ENCODE assay signal across 11 mouse cellular contexts in the genomic region with DNA sequence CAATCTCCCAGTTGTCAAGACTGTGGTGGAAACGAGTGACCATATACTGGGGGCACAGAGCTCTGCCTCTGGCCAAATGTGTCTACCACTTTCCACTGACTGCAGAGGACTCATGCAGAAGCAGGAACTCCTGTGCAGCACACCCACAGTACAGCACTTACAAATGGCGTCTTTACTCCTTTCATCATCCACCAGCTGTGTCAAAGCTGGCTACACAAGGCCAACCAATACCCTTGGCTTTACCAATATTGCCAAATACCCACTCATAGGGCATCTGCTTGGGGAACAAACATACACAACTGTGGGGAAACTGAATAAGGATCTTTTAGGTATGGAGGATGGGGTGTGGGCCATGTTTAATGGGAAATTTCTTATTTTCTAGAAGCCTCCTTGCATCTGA. TPM values are rescaled to one million over a fixed set of nuclear protein-coding genes. Genes with fewer than 3 reads are reported as not detected.
DNase-seq lines count a peak whose midpoint lies in the region; ATAC-seq and TF ChIP-seq lines count a peak whose summit lies in the region.
"Had no signal": no experiment of that assay in that cellular context is flagged by ENCODE, and none has a peak within 500 bp of the region (broad histone marks: within the 10 kb centered on the region; RNA-seq: fewer than 3 reads in every experiment).

No protein-coding gene starts in this region.

- 0 out of 2 replicates have a peak overlapping the region, but pooled peaks have one; percentile 14 for H3K27ac ChIP-seq in hindbrain, embryonic 14.5 days
- H3K27ac ChIP-seq in hindbrain, embryonic 12.5 days: no peak overlapping the region
- peak overlapping the region; percentile 61; the same call in 1 of the 2 replicates for H3K27ac ChIP-seq in layer of hippocampus, adult 2 months
- H3K27ac ChIP-seq in cortical plate, adult 2 months (ENCODE audit: insufficient read depth, low read length): peak overlapping the region; percentile 92
- peak overlapping the region; percentile 41; the same call in 1 of the 2 replicates for H3K27ac ChIP-seq in neural tube, embryonic 15.5 days (replicated peaks)
- no peak overlapping the region for H3K27ac ChIP-seq in forebrain, embryonic 13.5 days

- DNase-seq in hindbrain, embryonic 14.5 days (ENCODE audit: low spot score): no peak
- no peak for DNase-seq in layer of hippocampus, adult 2 months (ENCODE audit: low spot score in 2 of 2)
- DNase-seq in layer of hippocampus, postnatal 36 days: no peak
- DNase-seq in gastrocnemius, adult 8-10 months (ENCODE audit: low spot score in 2 of 2): no peak

- TF ChIP-seq CTCF in layer of hippocampus, adult 2 months (conservative IDR thresholded peaks at IDR 0.05): no peak
- TF ChIP-seq CTCF in cortical plate, adult 2 months (IDR thresholded peaks at IDR 0.05; ENCODE audit: extremely low read depth, insufficient read depth, low read length): no peak

- H3K4me2 ChIP-seq in hindbrain, embryonic 14.5 days (replicated peaks): no peak overlapping the region
- no peak overlapping the region for H3K4me2 ChIP-seq in hindbrain, embryonic 12.5 days (replicated peaks)
- no peak overlapping the region for H3K4me2 ChIP-seq in neural tube, embryonic 15.5 days
- no peak overlapping the region for H3K4me2 ChIP-seq in forebrain, embryonic 13.5 days
- H3K4me2 ChIP-seq: heart, embryonic 11.5 days had no signal

- no peaks in the 10 kb centered on the region for H3K36me3 ChIP-seq in hindbrain, embryonic 14.5 days (replicated peaks; ENCODE audit: control insufficient read depth, insufficient read depth)
- H3K36me3 ChIP-seq in hindbrain, embryonic 12.5 days: peaks cover 3% of the 10 kb centered on the region; the same call in 1 of the 2 replicates
- no peaks in the 10 kb centered on the region for H3K36me3 ChIP-seq in neural tube, embryonic 15.5 days
- no peaks in the 10 kb centered on the region for H3K36me3 ChIP-seq in forebrain, embryonic 13.5 days (ENCODE audit: poor library complexity, severe bottlenecking)

- H3K9ac ChIP-seq in hindbrain, embryonic 14.5 days: no peak overlapping the region
- H3K9ac ChIP-seq in hindbrain, embryonic 12.5 days: no peak overlapping the region
- no peak overlapping the region for H3K9ac ChIP-seq in neural tube, embryonic 15.5 days (replicated peaks)
- no peak overlapping the region for H3K9ac ChIP-seq in forebrain, embryonic 13.5 days

- 91% methylated on average over 2 of the region's 2 CpGs for WGBS in hindbrain, embryonic 14.5 days
- 85% methylated on average over 2 of the region's 2 CpGs for WGBS in hindbrain, embryonic 12.5 days
- WGBS in neural tube, embryonic 15.5 days: 84% methylated on average over 2 of the region's 2 CpGs
- 82% methylated on average over 2 of the region's 2 CpGs for WGBS in forebrain, embryonic 13.5 days

- H3K27me3 ChIP-seq in hindbrain, embryonic 14.5 days (ENCODE audit: control insufficient read depth, insufficient read depth, low read length): no peaks in the 10 kb centered on the region
- H3K27me3 ChIP-seq in hindbrain, embryonic 12.5 days: no peaks in the 10 kb centered on the region
- no peaks in the 10 kb centered on the region for H3K27me3 ChIP-seq in neural tube, embryonic 15.5 days (replicated peaks)
- H3K27me3 ChIP-seq in forebrain, embryonic 13.5 days: no peaks in the 10 kb centered on the region

- H3K9me3 ChIP-seq in hindbrain, embryonic 14.5 days (ENCODE audit: control insufficient read depth, low read length): peaks cover under 1% of the 10 kb centered on the region; the same call in 1 of the 2 replicates
- no peaks in the 10 kb centered on the region for H3K9me3 ChIP-seq in hindbrain, embryonic 12.5 days (replicated peaks)
- H3K9me3 ChIP-seq in neural tube, embryonic 15.5 days (replicated peaks): no peaks in the 10 kb centered on the region
- no peaks in the 10 kb centered on the region for H3K9me3 ChIP-seq in forebrain, embryonic 13.5 days (replicated peaks)
- H3K9me3 ChIP-seq: G1E had no signal

- H3K4me3 ChIP-seq in hindbrain, embryonic 14.5 days (replicated peaks; ENCODE audit: low read length): no peak overlapping the region
- no peak overlapping the region for H3K4me3 ChIP-seq in hindbrain, embryonic 12.5 days
- no peak overlapping the region for H3K4me3 ChIP-seq in layer of hippocampus, adult 2 months
- H3K4me3 ChIP-seq in cortical plate, adult 2 months (ENCODE audit: insufficient read depth, low read length): no peak overlapping the region
- H3K4me3 ChIP-seq in neural tube, embryonic 15.5 days (replicated peaks): no peak overlapping the region
- no peak overlapping the region for H3K4me3 ChIP-seq in forebrain, embryonic 13.5 days

- 0 out of 2 replicates have a peak, but pooled peaks cover 3% of the 10 kb centered on the region for H3K4me1 ChIP-seq in hindbrain, embryonic 14.5 days (replicated peaks; ENCODE audit: control insufficient read depth, insufficient read depth, low read length)
- H3K4me1 ChIP-seq in hindbrain, embryonic 12.5 days: peaks cover 3% of the 10 kb centered on the region
- no peaks in the 10 kb centered on the region; the same call in 1 of the 2 replicates for H3K4me1 ChIP-seq in cortical plate, adult 2 months (ENCODE audit: control insufficient read depth, insufficient read depth, low read length)
- H3K4me1 ChIP-seq in neural tube, embryonic 15.5 days: no peaks in the 10 kb centered on the region
- H3K4me1 ChIP-seq in forebrain, embryonic 13.5 days: peaks cover 22% of the 10 kb centered on the region

- ATAC-seq in hindbrain, embryonic 14.5 days (ENCODE audit: low FRiP score): no peak
- ATAC-seq in hindbrain, embryonic 12.5 days (ENCODE audit: low FRiP score): no peak
- ATAC-seq in neural tube, embryonic 15.5 days (ENCODE audit: low FRiP score): no peak
- no peak for ATAC-seq in forebrain, embryonic 13.5 days
- ATAC-seq: forebrain, embryonic 16.5 days had no signal

- no peak for TF ChIP-seq POLR2A in cortical plate, adult 2 months (IDR thresholded peaks at IDR 0.05; ENCODE audit: extremely low read depth, insufficient read depth, low read length)

RNA-seq across cellular contexts. Expression of gene Ggact, which starts 11.8 kb away (rescaled TPM):
- polyA plus RNA-seq in hindbrain, embryonic 14.5 days (2014; fragmentation: Nextera tagmentation; extraction: Ambion mirVana): 8.6 and 10.6 TPM in 2 replicates
- 7.7 and 8.6 TPM in 2 replicates for polyA plus RNA-seq in hindbrain, embryonic 12.5 days (2016; fragmentation: Nextera tagmentation; extraction: Ambion mirVana)
- 10 to 100 TPM; 32.1 to 34.3 TPM for total RNA-seq in layer of hippocampus, adult 2 months (2021)
- total RNA-seq in layer of hippocampus, postnatal 36 days (2021): 10 to 100 TPM; 27.4 to 36.3 TPM
- 50.5 and 53.2 TPM in 2 replicates for polyA plus RNA-seq in cortical plate, adult 2 months (2012; rRNA removed)
- polyA plus RNA-seq in neural tube, embryonic 15.5 days (2015; fragmentation: Nextera tagmentation; extraction: Ambion mirVana): 9.6 and 13.0 TPM in 2 replicates
- total RNA-seq in gastrocnemius, adult 8-10 months (2022): 10 to 100 TPM; 14.8 to 23.4 (median 18.3) TPM
- 5.0 and 5.2 TPM in 2 replicates for polyA plus RNA-seq in forebrain, embryonic 13.5 days (2015; fragmentation: Nextera tagmentation; extraction: Ambion mirVana)

Comparison
In these comparisons a context has a peak if more than half of its experiments do, and no peak if none do; other contexts are left out.
1. H3K27ac ChIP-seq: peak in hindbrain, embryonic 14.5 days (single experiment), layer of hippocampus, adult 2 months (single experiment), cortical plate, adult 2 months (single experiment) and neural tube, embryonic 15.5 days (single experiment); none in hindbrain, embryonic 12.5 days (single experiment) and forebrain, embryonic 13.5 days (single experiment).